Mouse (Mus musculus) left cerebral cortex, postnatal 14 days (tissue): ENCODE results near the gene Krtap19-2. TPM values are rescaled to one million over a fixed set of nuclear protein-coding genes. Genes with fewer than 3 reads are reported as not detected.

Experiments
- DNase-seq, 2 experiments: peaks; one replicate each; pipeline ENCODE4 v3.0.0; 2021 to 2022; ENCODE audit warnings: low spot score in 2 of 2, mixed read lengths in 1 of 2
- intact Hi-C: fragments of 180-260 bp; cut with DNase I; formaldehyde crosslinking; loops from one replicate; pipeline ENCODE4 v1.15.1; 2025
- long read RNA-seq, 2 experiments: library from polyadenylated mRNA; stranded (forward); transcript quantifications; one replicate each; pipeline ENCODE4 v2.0.0; 2021
- total RNA-seq, 2 experiments: library from RNA; stranded (reverse); gene quantifications; 2 replicates each; pipeline ENCODE4 v1.2.3; 2021

Krtap19-2 gene
- total RNA-seq = not detected
- long read RNA-seq, experiment 1 = 0 reads
- long read RNA-seq, experiment 2 = 0 reads

- no peak for DNase-seq
- intact Hi-C loops = no loop called here
Observed at GRCm38 (mm10) chr16:88874169-88874568, at the start of gene Krtap19-2. TSS of gene Krtap19-2 (minus strand) at chr16:88874269.

- DNase-seq = no peak
- intact Hi-C loops = no loop called here
Observed at GRCm38 (mm10) chr16:88896357-88896756, 22.3 kb upstream of the Krtap19-2 start, which contains the start of gene Krtap19-5. TSS of gene Krtap19-5 (minus strand) at chr16:88896457.

DNA sequence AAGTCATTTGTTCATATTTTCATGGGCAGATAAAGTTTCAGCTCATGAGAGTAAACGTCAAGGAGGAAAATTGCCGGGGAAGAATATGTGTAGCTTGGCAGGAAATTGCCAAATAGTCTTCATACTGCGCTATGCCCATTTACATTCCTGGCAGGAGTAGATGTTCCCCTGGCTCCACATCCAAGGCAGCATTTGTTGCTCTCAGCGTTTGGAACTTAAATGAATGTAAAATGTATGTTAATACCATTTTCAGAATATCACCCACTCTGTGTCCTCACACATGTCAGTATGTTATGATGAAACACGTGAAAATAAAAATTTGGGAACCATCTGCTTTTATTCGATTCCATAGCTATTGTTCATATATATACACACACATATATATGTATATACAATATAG is 12.8 kb upstream of the Krtap19-2 start:
- no peak for DNase-seq
- intact Hi-C loops = no loop called here

GRCm38 (mm10) chr16:88884989-88885388 is 10.9 kb upstream of the Krtap19-2 start, which contains the start of gene Krtap19-4:
TSS of gene Krtap19-4 (minus strand) at chr16:88885089.
- DNase-seq = no peak
- intact Hi-C loops = no loop called here

GRCm38 (mm10) chr16:88877938-88878337 is 3.9 kb upstream of the Krtap19-2 start, which contains the start of gene Krtap19-3:
TSS of gene Krtap19-3 (minus strand) at chr16:88878038.
- DNase-seq = no peak
- intact Hi-C loops = no loop called here

DNA sequence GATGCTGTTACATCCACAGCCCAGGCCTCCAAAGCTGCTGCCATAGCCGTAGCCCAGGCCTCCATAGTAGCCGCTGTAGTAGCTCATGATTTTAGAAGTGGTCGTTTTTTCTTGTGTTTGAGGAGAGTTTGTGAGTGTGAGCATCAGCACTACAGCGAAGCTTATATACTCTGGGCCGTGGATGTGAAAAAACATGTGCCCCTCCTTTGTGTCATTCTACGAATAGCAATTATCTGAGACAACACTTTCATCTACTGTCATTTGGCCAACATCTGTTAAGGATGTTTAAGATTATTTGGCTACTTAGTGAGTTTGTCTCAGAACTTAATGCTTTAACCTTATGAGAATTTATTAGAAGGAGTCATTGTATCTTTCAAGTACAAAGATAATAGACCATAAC is 4.8 kb downstream of the Krtap19-2 start, which contains the start of gene Krtap19-1:
Krtap19-1 (minus strand) TSS at position 101 of the 400 bp plus-strand sequence.
- DNase-seq = no peak
- intact Hi-C loops = no loop called here

DNA sequence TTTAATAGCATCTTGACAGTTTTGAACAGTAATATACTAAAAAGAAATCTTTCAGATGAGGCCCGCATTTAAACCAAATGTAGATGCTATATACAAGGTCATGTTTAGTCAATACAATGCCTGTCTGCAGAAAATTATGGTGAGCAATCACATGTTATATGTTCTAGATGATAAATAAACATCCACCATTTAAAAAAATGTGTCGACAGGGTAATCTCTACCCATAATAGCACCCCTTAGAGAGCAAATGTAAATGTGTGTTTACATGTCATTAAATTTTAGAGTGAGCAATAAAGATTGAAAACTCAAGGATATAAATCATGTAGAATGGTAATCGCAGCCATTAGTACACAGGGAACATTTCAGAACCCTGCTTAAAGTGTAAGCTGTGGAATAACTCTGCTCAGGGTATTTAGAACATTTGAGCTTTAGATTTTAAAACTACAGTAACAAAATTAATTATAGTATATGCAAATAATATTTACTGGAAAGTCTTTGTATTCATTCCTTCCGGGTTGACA is 9.1 kb downstream of the Krtap19-2 start:
- intact Hi-C loops = no loop called here
- DNase-seq = no peak

GRCm38 (mm10) chr16:88851450-88851849 is 22.6 kb downstream of the Krtap19-2 start:
- no peak for DNase-seq
- intact Hi-C loops = no loop called here

GRCm38 (mm10) chr16:88848558-88848957 is 25.5 kb downstream of the Krtap19-2 start:
- intact Hi-C loops = no loop called here

DNA sequence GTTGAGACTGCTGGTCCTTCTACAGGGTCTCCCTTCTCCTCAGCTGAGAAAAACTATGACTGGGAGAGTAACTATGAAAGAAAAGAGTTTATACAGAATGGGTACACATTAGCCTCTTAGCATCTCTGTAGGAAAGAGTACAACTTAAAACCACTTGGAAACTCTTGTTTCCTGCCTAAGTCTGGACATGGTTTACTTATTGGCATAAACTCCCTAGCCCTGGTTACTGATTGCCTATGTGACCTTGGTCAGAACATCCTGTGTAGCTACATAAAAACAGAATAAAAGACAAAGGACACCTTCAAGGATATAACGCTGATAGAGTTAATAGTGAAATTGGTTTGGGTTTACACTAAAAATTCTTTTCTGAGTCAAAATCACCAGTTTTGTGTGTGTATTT is 26.7 kb downstream of the Krtap19-2 start:
- no peak for DNase-seq
- intact Hi-C loops = no loop called here

More at GRCm38 (mm10) chr16:88848558-88848957, 25.5 kb downstream of the Krtap19-2 start:
- no peak for DNase-seq

DNA sequence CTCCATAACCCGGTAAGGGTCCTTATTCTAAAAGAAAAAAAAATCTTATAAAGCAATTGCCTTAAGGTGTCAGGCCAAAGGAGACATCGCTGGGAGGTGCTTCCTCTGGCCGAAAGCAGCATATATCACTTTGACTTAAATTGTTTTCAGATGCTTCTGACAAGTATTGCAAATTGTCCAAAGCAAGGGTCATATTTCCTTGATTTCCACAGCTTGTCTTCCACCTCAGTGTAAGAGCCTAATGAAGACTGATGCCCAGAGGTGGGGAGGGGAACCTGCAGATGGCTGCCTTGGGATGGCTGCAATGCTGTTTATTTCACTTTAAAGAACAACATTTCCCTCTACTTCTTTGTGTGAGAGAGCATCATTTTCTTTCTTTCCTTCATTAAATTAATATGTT is 47.1 kb downstream of the Krtap19-2 start:
- intact Hi-C loops = no loop called here
- DNase-seq = no peak

DNA sequence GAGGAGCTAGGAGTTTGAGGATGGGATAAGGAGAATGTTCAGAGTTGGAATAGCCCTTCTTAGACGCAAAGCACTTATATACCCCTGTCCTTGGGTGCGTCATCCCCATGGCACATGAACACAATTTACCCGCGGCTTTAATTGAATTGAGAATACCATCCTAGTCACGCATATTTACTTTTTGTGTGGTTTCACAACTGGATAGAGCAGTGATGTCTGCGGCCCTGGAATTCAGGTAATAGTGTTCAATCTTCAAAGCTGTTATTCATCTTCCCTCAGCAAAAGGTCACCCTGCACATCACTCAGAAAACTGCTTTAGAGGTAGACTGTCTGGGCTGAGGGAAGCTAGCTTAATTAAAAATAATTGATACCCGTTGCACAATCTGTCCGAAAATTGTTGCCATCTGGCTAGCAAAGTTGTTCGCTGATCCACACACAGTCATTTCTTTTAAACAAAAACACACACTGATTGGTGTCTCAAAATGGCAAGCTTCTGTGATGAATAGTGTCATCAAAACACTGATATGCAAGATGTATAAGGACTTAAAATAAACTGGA is 47.9 kb downstream of the Krtap19-2 start, which contains the start of gene Krtap14:
Krtap14 (minus strand) TSS at position 51 of the 558 bp plus-strand sequence.
- intact Hi-C loops = no loop called here
- no peak for DNase-seq

GRCm38 (mm10) chr16:88823736-88824135 is 50.3 kb downstream of the Krtap19-2 start:
- DNase-seq = peak; percentile 11 to 15
- intact Hi-C loops = no loop called here

Other genes with a start within 250 kb of the Krtap19-2 start
- not detected for gene 2310079G19Rik, start 246.6 kb downstream of the Krtap19-2 start, total RNA-seq
- not detected for gene Krtap26-1, start 226.5 kb downstream of the Krtap19-2 start, total RNA-seq
- not detected for gene Krtap27-1, start 202.6 kb downstream of the Krtap19-2 start, total RNA-seq
- not detected for gene 2310061N02Rik, start 166.3 kb downstream of the Krtap19-2 start, total RNA-seq
- not detected for gene Krtap13-1, start 145.4 kb downstream of the Krtap19-2 start, total RNA-seq
- not detected for gene Krtap13, start 122.6 kb downstream of the Krtap19-2 start, total RNA-seq
- not detected for gene 2310034C09Rik, start 115.4 kb downstream of the Krtap19-2 start, total RNA-seq
- gene 2310057N15Rik, start 100.1 kb downstream of the Krtap19-2 start, total RNA-seq = not detected
- not detected for gene Gm5965, start 96.4 kb downstream of the Krtap19-2 start, total RNA-seq
- not detected for gene Gm20741, start 62.0 kb downstream of the Krtap19-2 start, total RNA-seq
- gene Krtap15, start 54.1 kb downstream of the Krtap19-2 start, total RNA-seq = not detected
- gene Krtap14, start 48.1 kb downstream of the Krtap19-2 start, total RNA-seq = not detected
- not detected for gene Krtap19-1, start 4.9 kb downstream of the Krtap19-2 start, total RNA-seq
- gene Krtap19-3, start 3.8 kb upstream of the Krtap19-2 start, total RNA-seq = not detected
- gene Krtap19-4, start 10.8 kb upstream of the Krtap19-2 start, total RNA-seq = not detected
- not detected for gene Krtap19-5, start 22.2 kb upstream of the Krtap19-2 start, total RNA-seq
- gene Krtap19-9b, start 58.0 kb upstream of the Krtap19-2 start, total RNA-seq = not detected
- not detected for gene Krtap16-3, start 88.6 kb upstream of the Krtap19-2 start, total RNA-seq
- gene Krtap22-2, start 136.5 kb upstream of the Krtap19-2 start, total RNA-seq = not detected
- gene Gm10229, start 141.0 kb upstream of the Krtap19-2 start, total RNA-seq = not detected
- not detected for gene Krtap6-1, start 157.4 kb upstream of the Krtap19-2 start, total RNA-seq
- not detected for gene Gm10228, start 167.2 kb upstream of the Krtap19-2 start, total RNA-seq
- gene Krtap6-5, start 173.6 kb upstream of the Krtap19-2 start, total RNA-seq = not detected
- gene 1110025L11Rik, start 189.7 kb upstream of the Krtap19-2 start, total RNA-seq = not detected
- not detected for gene Krtap6-3, start 209.7 kb upstream of the Krtap19-2 start, total RNA-seq